Mouse (Mus musculus) spleen, postnatal 14 days (tissue): ENCODE results near the gene Smtnl1.

Experiments
- DNase-seq, 2 experiments: peaks; one replicate each; pipeline ENCODE4 v3.0.0; 2021 to 2022; ENCODE audit warnings: low spot score in 2 of 2

Smtnl1 gene

DNA sequence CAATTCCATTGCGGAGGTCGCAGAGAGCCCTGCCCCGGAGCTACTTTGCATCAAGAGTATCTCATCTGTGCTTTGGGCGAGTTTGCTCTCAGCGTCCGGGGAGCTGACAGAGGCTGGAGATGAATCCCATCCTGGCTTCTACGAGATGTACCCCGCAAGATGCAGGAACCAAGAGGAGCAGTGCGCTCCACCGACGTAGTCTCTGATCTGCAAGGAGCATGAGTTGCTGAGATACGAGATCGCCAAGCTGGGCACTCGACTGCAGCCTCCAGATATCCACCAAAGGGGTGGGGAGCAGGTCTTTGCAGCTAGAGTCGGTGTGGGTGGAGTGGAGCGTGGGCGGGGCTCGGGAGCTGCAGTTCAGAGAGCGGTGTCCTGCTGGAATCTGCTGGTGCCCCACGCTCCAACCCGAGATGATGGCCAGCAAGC lies 23.9 kb downstream of the Smtnl1 start, which contains the start of gene Ube2l6:
TSS of gene Ube2l6 (plus strand) at position 336 of the 429 bp plus-strand sequence.
- DNase-seq: peak; percentile 77 to 80

- peak; percentile 66 to 78 for DNase-seq
Observed at GRCm38 (mm10) chr2:84797833-84798492, 24.5 kb downstream of the Smtnl1 start.

DNA sequence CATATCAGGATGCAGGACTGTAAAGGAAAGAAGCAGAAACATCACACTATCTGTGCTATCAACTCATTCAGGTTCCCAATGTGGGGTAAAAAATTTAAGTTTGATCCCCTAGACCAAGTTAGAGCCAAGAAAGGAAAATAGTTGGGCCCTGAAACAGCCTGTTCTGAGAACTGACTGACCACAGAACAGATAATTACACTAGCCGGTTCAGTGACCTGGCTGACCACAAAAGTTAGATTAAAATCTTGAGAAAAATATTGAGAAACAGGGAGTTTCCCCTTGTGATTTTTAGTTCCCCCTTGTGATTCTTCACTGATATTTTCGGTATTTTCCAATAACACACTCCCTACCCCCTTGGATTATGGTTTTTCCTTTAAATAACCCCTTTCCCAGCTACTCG lies 28.6 kb downstream of the Smtnl1 start:
- DNase-seq: no peak

GRCm38 (mm10) chr2:84793154-84793553 lies 29.3 kb downstream of the Smtnl1 start:
- DNase-seq: no peak

- DNase-seq: no peak
Observed at GRCm38 (mm10) chr2:84792516-84792915, 29.9 kb downstream of the Smtnl1 start.

DNA sequence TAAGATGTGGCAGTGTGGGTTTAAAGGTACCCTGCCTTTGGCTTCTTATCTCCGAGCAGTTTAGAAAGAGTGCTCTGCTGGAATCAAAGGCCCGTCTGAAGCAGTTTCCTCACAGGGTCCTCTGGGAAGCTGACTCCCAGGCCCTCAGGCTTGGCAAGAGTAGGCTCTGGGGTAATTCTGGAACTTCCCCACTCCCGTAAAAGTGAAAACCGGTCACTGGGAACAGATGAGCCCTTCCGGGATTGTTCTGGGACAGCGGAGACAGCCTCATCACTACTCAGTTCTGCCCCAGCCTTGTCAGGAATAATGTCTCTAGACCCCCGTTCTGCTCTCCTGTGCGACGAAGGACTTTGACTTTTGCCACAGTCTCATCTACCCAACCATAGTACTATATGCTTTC lies 32.0 kb downstream of the Smtnl1 start:
- no peak for DNase-seq

GRCm38 (mm10) chr2:84788316-84788715 lies 34.1 kb downstream of the Smtnl1 start:
- no peak for DNase-seq

- no peak for DNase-seq
Observed at GRCm38 (mm10) chr2:84783840-84784566, 38.4 kb downstream of the Smtnl1 start.

GRCm38 (mm10) chr2:84783315-84783714 lies 39.1 kb downstream of the Smtnl1 start:
- no peak for DNase-seq

DNA sequence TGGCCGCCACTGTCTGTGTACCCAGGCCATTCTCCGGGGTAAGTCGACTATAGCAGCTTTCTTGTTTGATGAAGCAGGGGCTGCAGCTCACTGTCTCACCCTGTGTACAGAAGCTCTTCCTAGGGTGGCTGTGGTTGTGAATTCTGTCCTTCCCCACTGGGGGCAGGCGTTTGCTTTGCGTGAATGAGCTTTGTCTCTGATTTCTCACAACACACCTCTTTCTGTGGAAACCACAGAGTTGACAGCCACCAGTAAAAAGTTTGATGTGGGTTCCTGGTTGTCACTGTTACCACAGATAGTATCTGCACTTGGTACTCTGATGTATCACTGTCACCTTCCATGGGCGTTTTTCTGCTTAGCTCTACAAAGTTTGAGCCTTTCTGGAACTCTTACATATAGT lies 43.2 kb downstream of the Smtnl1 start:
- DNase-seq: no peak

- no peak for DNase-seq
Observed at GRCm38 (mm10) chr2:84777706-84778105, 44.7 kb downstream of the Smtnl1 start.

- DNase-seq: no peak
Observed at GRCm38 (mm10) chr2:84775665-84776064, 46.8 kb downstream of the Smtnl1 start.

GRCm38 (mm10) chr2:84775241-84775640 lies 47.2 kb downstream of the Smtnl1 start, which contains the start of gene Serping1:
Gene Serping1, minus strand, starts transcription at chr2:84775444.
- no peak for DNase-seq

DNA sequence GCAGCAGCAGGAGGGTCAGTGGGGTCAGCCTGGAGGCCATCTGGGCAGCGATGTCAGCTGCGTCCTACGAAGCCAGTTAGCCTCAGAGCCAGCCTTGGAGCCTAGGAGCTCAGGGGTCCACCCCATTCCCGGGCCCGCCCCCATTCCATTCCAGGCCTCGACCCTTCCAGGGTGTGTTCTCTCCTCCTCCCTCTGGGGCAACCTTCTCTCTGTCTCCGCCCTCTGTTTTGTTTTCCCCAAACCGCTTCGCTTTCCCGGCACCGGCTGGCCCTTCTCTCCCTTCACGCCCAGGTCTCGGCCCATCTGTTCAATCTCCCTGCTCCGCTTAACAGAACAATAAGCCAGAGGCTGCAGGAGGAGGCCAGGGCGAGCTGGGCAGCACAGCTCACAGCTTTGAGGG lies 47.7 kb downstream of the Smtnl1 start:
- no peak for DNase-seq

DNA sequence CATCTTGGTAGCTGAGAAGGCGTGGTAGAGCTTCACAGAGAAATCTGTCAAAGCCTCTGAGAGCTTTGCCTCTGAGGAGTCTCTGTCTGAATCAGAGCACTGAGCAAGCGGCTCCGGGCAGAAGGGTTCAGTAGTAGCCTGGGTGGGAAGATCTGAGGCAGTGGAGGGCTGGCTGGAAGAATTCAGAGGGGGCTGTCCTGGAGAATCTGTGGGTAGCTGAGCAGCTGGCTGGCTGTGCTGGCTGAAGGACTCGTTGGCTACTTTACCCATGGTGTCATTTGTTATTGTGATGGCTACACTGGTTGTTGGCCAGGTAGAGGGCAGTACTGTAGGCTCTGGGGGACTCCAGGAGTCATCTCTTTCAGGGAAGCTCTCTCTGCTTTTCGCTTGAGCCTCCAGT lies 49.3 kb downstream of the Smtnl1 start:
- DNase-seq: no peak

- no peak for DNase-seq
Observed at GRCm38 (mm10) chr2:84772454-84772853, 50.0 kb downstream of the Smtnl1 start.

DNA sequence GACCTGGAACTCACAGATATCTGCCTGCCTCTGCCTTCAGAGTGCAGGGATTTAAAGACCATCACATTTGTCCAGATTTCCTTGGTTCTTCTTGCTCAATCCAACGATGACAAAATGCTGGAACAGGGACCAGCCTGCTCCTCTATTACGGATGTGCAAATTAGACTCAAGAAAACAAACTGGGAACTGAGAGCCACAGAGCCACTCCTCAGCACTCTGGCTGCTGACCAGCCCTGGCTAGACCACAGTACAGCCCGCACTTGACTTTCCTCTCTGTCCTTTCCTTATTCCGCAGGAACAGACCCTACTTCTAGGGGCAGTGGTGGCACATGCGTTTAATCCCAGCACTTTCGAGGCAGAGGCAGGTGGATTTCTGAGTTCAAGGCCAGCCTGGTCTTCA lies 52.0 kb downstream of the Smtnl1 start:
- no peak for DNase-seq

DNA sequence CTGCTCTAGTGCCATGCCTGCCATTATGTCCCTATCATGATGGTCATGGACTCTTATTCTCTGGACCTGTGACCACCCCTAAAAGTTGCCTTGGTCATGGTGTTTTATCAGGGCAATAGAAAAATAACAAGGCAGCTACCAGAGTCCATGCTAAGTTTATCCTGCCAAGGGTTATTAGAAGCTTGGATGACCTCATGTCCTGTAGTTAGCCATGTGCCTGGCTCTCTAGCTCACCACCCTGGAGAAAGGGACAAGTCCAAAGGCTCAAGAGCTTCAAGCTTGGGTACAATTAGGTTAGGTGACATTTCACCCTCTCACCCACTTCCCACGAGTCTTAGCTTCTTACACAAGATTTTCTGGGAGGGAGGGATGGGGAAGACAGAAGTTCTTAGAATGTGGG lies 59.6 kb downstream of the Smtnl1 start:
- no peak for DNase-seq

GRCm38 (mm10) chr2:84762295-84762694 lies 60.2 kb downstream of the Smtnl1 start:
- no peak for DNase-seq

GRCm38 (mm10) chr2:84761840-84762239 lies 60.6 kb downstream of the Smtnl1 start:
- DNase-seq: no peak

GRCm38 (mm10) chr2:84761309-84761708 lies 61.1 kb downstream of the Smtnl1 start:
- DNase-seq: no peak
